Mouse (Mus musculus) bone marrow macrophage, adult 2 months (primary cell): ENCODE data around the gene Prg3.

Experiments used
- CTCF ChIP-seq: IDR thresholded peaks from 2 replicates; pipeline ENCODE4 v1.5.1; 2012; ENCODE audit warnings: low read depth, mild to moderate bottlenecking, low read length, moderate library complexity
- POLR2A ChIP-seq: IDR thresholded peaks from 2 replicates; pipeline ENCODE4 v1.6.1; 2012; ENCODE audit warnings: mild to moderate bottlenecking, low read depth, low read length, borderline replicate concordance

GRCm38 (mm10) chr2:84952693-84953092, 35.3 kb upstream of the Prg3 start:
- TF ChIP-seq CTCF (no peak), POLR2A (no peak)
